Mouse (Mus musculus) heart, embryonic 14.5 days (tissue): ENCODE measurements around the gene Ppa2. TPM values are rescaled to one million over a fixed set of nuclear protein-coding genes. Genes with fewer than 3 reads are reported as not detected.

ENCODE experiments used
- ATAC-seq: fragments of 200-750 bp; cut with Nextera tagmentation; 2 replicates; pipeline ENCODE4 v1.8.0; 2017; ENCODE audit warnings: low read depth, moderate TSS enrichment; ENCODE audit not compliant: insufficient number of reproducible peaks, insufficient read depth, low FRiP score
- H3K27ac ChIP-seq, 2 experiments: fragments of 200-500 bp in 1 of 2; fragments of 300-500 bp in 1 of 2; sonication (generic) in 1 of 2; replicated peaks in 1 of 2; 2 replicates each; pipeline ENCODE4 v1.5.1; 2012 to 2014; ENCODE audit warnings: low read depth in 2 of 2, low read length in 2 of 2, control low read depth in 1 of 2, mild to moderate bottlenecking in 1 of 2, mixed read lengths in 1 of 2; ENCODE audit not compliant: control insufficient read depth in 1 of 2, insufficient read depth in 1 of 2
- H3K27me3 ChIP-seq: fragments of 300-500 bp; sonication (generic); 2 replicates; pipeline ENCODE4 v1.6.1; 2014; ENCODE audit warnings: mild to moderate bottlenecking, low read length, control low read depth; ENCODE audit not compliant: control insufficient read depth, insufficient read depth
- H3K36me3 ChIP-seq: fragments of 300-500 bp; sonication (generic); 2 replicates; pipeline ENCODE4 v1.6.1; 2014; ENCODE audit warnings: mild to moderate bottlenecking, control low read depth, low read length, mixed read lengths; ENCODE audit not compliant: control insufficient read depth, insufficient read depth
- H3K4me1 ChIP-seq, 2 experiments: fragments of 200-500 bp in 1 of 2; fragments of 300-500 bp in 1 of 2; sonication (generic) in 1 of 2; 2 replicates each; pipeline ENCODE4 v1.6.1; 2012 to 2014; ENCODE audit warnings: low read length in 2 of 2, control low read depth in 1 of 2, mixed read lengths in 1 of 2; ENCODE audit not compliant: control insufficient read depth in 2 of 2, insufficient read depth in 2 of 2
- H3K4me2 ChIP-seq: fragments of 300-500 bp; sonication (generic); 2 replicates; pipeline ENCODE4 v1.6.1; 2014; ENCODE audit warnings: mild to moderate bottlenecking, low read length
- H3K4me3 ChIP-seq, 2 experiments: fragments of 200-500 bp in 1 of 2; fragments of 300-500 bp in 1 of 2; sonication (generic) in 1 of 2; 2 replicates each; pipeline ENCODE4 v1.5.1; 2012 to 2014; ENCODE audit warnings: low read length in 2 of 2, mild to moderate bottlenecking in 2 of 2, control low read depth in 1 of 2, low read depth in 1 of 2, moderate library complexity in 1 of 2; ENCODE audit not compliant: control insufficient read depth in 1 of 2, insufficient read depth in 1 of 2
- H3K9ac ChIP-seq: fragments of 300-500 bp; sonication (generic); 2 replicates; pipeline ENCODE4 v1.6.1; 2014; ENCODE audit warnings: mild to moderate bottlenecking, low read length
- H3K9me3 ChIP-seq: fragments of 300-500 bp; sonication (generic); 2 replicates; pipeline ENCODE4 v1.6.1; 2016; ENCODE audit warnings: low read length, control low read depth; ENCODE audit not compliant: control insufficient read depth
- WGBS: fragments of 180-500 bp; shearing (Covaris S2); extraction: QIAGEN DNeasy Blood & Tissue Kit; methylation state at CpG from one replicate; pipeline ENCODE4 v1.1.7; 2014; 5-methylcytosine and 5-hydroxymethylcytosine counted together
- polyA plus RNA-seq: library from polyadenylated mRNA; unstranded; fragments of >200 nt; fragmentation: Nextera tagmentation; extraction: Ambion mirVana; gene quantifications from 2 replicates; pipeline ENCODE4 v1.2.1, GENCODE M21; 2014

Ppa2 gene
- polyA plus RNA-seq, 1 experiment from 2014 or later: 145 TPM

- Histone ChIP-seq H3K4me1 (peaks cover 0 to 6% of the 10 kb centered on the region in 2 experiments; a peak in 2 of 4 replicates), H3K27ac (peak overlapping the region; percentile 92 to 98), H3K4me2 (peak overlapping the region; percentile 77), H3K9ac (peak overlapping the region; percentile 97), H3K36me3 (no peaks in the 10 kb centered on the region), H3K4me3 (peak overlapping the region; percentile 84 to 90), H3K27me3 (no peaks in the 10 kb centered on the region), H3K9me3 (0 out of 2 replicates have a peak, but pooled peaks cover 2% of the 10 kb centered on the region)
- 21% methylated on average over 14 of the region's 14 CpGs for WGBS
- no peak for ATAC-seq
Observed at GRCm38 (mm10) chr3:133310809-133311179, 884 bp downstream of the Ppa2 start.

GRCm38 (mm10) chr3:133312331-133312730 lies 2.4 kb downstream of the Ppa2 start:
- Histone ChIP-seq H3K27ac (no peak overlapping the region), H3K4me3 (no peak overlapping the region), H3K27me3 (no peaks in the 10 kb centered on the region), H3K9me3 (no peaks in the 10 kb centered on the region), H3K36me3 (no peaks in the 10 kb centered on the region), H3K4me1 (peaks cover 0 to 6% of the 10 kb centered on the region in 2 experiments; a peak in 2 of 4 replicates), H3K4me2 (no peak overlapping the region), H3K9ac (no peak overlapping the region)
- no peak for ATAC-seq
- WGBS: 84% methylated on average over 3 of the region's 3 CpGs

GRCm38 (mm10) chr3:133312850-133313249 lies 2.9 kb downstream of the Ppa2 start:
- H3K4me3 ChIP-seq: no peak overlapping the region
- H3K9ac ChIP-seq: no peak overlapping the region
- no peaks in the 10 kb centered on the region for H3K27me3 ChIP-seq
- H3K36me3 ChIP-seq: no peaks in the 10 kb centered on the region
- peaks cover 0 to 6% of the 10 kb centered on the region in 2 experiments; a peak in 2 of 4 replicates for H3K4me1 ChIP-seq
- H3K9me3 ChIP-seq: no peaks in the 10 kb centered on the region
- 66% methylated on average over 6 of the region's 6 CpGs for WGBS
- no peak overlapping the region for H3K27ac ChIP-seq
- H3K4me2 ChIP-seq: no peak overlapping the region
- no peak for ATAC-seq

GRCm38 (mm10) chr3:133313491-133314199 lies 3.7 kb downstream of the Ppa2 start:
- no peak overlapping the region for H3K9ac ChIP-seq
- no peaks in the 10 kb centered on the region for H3K9me3 ChIP-seq
- no peak overlapping the region for H3K4me3 ChIP-seq
- H3K36me3 ChIP-seq: no peaks in the 10 kb centered on the region
- peaks cover 0 to 6% of the 10 kb centered on the region in 2 experiments; a peak in 2 of 4 replicates for H3K4me1 ChIP-seq
- no peak overlapping the region for H3K27ac ChIP-seq
- no peaks in the 10 kb centered on the region for H3K27me3 ChIP-seq
- no peak for ATAC-seq
- no peak overlapping the region for H3K4me2 ChIP-seq
- WGBS: 95% methylated on average over 3 of the region's 3 CpGs

- Histone ChIP-seq H3K27me3 (no peaks in the 10 kb centered on the region), H3K36me3 (no peaks in the 10 kb centered on the region), H3K9me3 (no peaks in the 10 kb centered on the region), H3K4me1 (peaks cover 0 to 6% of the 10 kb centered on the region in 2 experiments; a peak in 2 of 4 replicates), H3K4me2 (no peak overlapping the region), H3K9ac (no peak overlapping the region), H3K27ac (no peak overlapping the region), H3K4me3 (no peak overlapping the region)
- 32% methylated on average over 6 of the region's 6 CpGs for WGBS
- ATAC-seq: no peak
Observed at GRCm38 (mm10) chr3:133314475-133314874, 4.6 kb downstream of the Ppa2 start.

GRCm38 (mm10) chr3:133315011-133315410 lies 5.1 kb downstream of the Ppa2 start:
- Histone ChIP-seq H3K4me1 (peaks cover 0 to 2% of the 10 kb centered on the region in 2 experiments; a peak in 1 of 4 replicates), H3K9ac (no peak overlapping the region), H3K4me2 (no peak overlapping the region), H3K27me3 (no peaks in the 10 kb centered on the region), H3K36me3 (no peaks in the 10 kb centered on the region), H3K4me3 (no peak overlapping the region), H3K9me3 (no peaks in the 10 kb centered on the region), H3K27ac (no peak overlapping the region)
- WGBS: 91% methylated on average over 14 of the region's 14 CpGs
- ATAC-seq: no peak

- Histone ChIP-seq H3K4me3 (no peak overlapping the region), H3K36me3 (no peaks in the 10 kb centered on the region), H3K4me2 (no peak overlapping the region), H3K9me3 (no peaks in the 10 kb centered on the region), H3K27ac (no peak overlapping the region), H3K27me3 (no peaks in the 10 kb centered on the region), H3K9ac (no peak overlapping the region), H3K4me1 (peaks cover 0 to 2% of the 10 kb centered on the region in 2 experiments; a peak in 1 of 4 replicates)
- ATAC-seq: no peak
- 89% methylated on average over 8 of the region's 8 CpGs for WGBS
Observed at GRCm38 (mm10) chr3:133315647-133316046, 5.7 kb downstream of the Ppa2 start.
